Mouse (Mus musculus): ENCODE measurements at regions not wholly inside any gene's neighbourhood (a gene's known extent, or its start where the extent isn't known, plus 50 kb on each side); places are given as distances from the start of the nearest gene placed in this dataset.
"Not testable (repeated sequence)": the region's sequence is repeated elsewhere in the genome, so short reads cannot be mapped to it uniquely, and the experiment has no call there.

- not testable (repeated sequence) for DNase-seq (ENCODE audit: low spot score); H3K36me3 ChIP-seq (ENCODE audit: insufficient read depth, low read length); H3K4me2 ChIP-seq (ENCODE audit: low read length); H3K27me3 ChIP-seq (ENCODE audit: insufficient read depth, low read length); H3K9ac ChIP-seq (ENCODE audit: low read depth, low read length); H3K27ac ChIP-seq; H3K4me3 ChIP-seq (replicated peaks; ENCODE audit: low read depth, low read length); H3K9me3 ChIP-seq (replicated peaks; ENCODE audit: low read length); H3K4me1 ChIP-seq (replicated peaks; ENCODE audit: insufficient read depth, low read length); ATAC-seq (replicated peaks; ENCODE audit: low FRiP score, low read depth)
- no CpG with 5 or more reads among the region's 4 CpGs for WGBS
Observed at GRCm38 (mm10) chr14:53334451-53334850, 838.9 kb upstream of the Olfr1507 start.

- not testable (repeated sequence) for H3K36me3 ChIP-seq (ENCODE audit: insufficient read depth, low read length); ATAC-seq (replicated peaks; ENCODE audit: low FRiP score, low read depth); H3K4me2 ChIP-seq (ENCODE audit: low read length); H3K4me1 ChIP-seq (replicated peaks; ENCODE audit: insufficient read depth, low read length); H3K9me3 ChIP-seq (replicated peaks; ENCODE audit: low read length); DNase-seq (ENCODE audit: low spot score); H3K27me3 ChIP-seq (ENCODE audit: insufficient read depth, low read length); H3K4me3 ChIP-seq (replicated peaks; ENCODE audit: low read depth, low read length); H3K27ac ChIP-seq; H3K9ac ChIP-seq (ENCODE audit: low read depth, low read length)
Observed at GRCm38 (mm10) chr14:53331153-53331552, 835.6 kb upstream of the Olfr1507 start.

- H3K36me3 ChIP-seq (ENCODE audit: insufficient read depth, low read length); H3K4me2 ChIP-seq (ENCODE audit: low read length); DNase-seq (ENCODE audit: low spot score); ATAC-seq (replicated peaks; ENCODE audit: low FRiP score, low read depth); H3K9ac ChIP-seq (ENCODE audit: low read depth, low read length); H3K4me1 ChIP-seq (replicated peaks; ENCODE audit: insufficient read depth, low read length); H3K27me3 ChIP-seq (ENCODE audit: insufficient read depth, low read length); H3K4me3 ChIP-seq (replicated peaks; ENCODE audit: low read depth, low read length); H3K27ac ChIP-seq; H3K9me3 ChIP-seq (replicated peaks; ENCODE audit: low read length): not testable (repeated sequence)
- no CpG with 5 or more reads among the region's 7 CpGs for WGBS
Observed at GRCm38 (mm10) chr14:53324367-53324766, 828.8 kb upstream of the Olfr1507 start.

- H3K27ac ChIP-seq; H3K4me3 ChIP-seq (replicated peaks; ENCODE audit: low read depth, low read length); H3K36me3 ChIP-seq (ENCODE audit: insufficient read depth, low read length); H3K9ac ChIP-seq (ENCODE audit: low read depth, low read length); H3K4me1 ChIP-seq (replicated peaks; ENCODE audit: insufficient read depth, low read length); ATAC-seq (replicated peaks; ENCODE audit: low FRiP score, low read depth); H3K27me3 ChIP-seq (ENCODE audit: insufficient read depth, low read length); H3K4me2 ChIP-seq (ENCODE audit: low read length); H3K9me3 ChIP-seq (replicated peaks; ENCODE audit: low read length); DNase-seq (ENCODE audit: low spot score): not testable (repeated sequence)
- no CpG with 5 or more reads among the region's 9 CpGs for WGBS
Observed at GRCm38 (mm10) chr14:53318512-53319309, 823.2 kb upstream of the Olfr1507 start.

- H3K36me3 ChIP-seq (ENCODE audit: insufficient read depth, low read length); H3K9me3 ChIP-seq (replicated peaks; ENCODE audit: low read length); DNase-seq (ENCODE audit: low spot score); ATAC-seq (replicated peaks; ENCODE audit: low FRiP score, low read depth); H3K9ac ChIP-seq (ENCODE audit: low read depth, low read length); H3K4me1 ChIP-seq (replicated peaks; ENCODE audit: insufficient read depth, low read length); H3K4me3 ChIP-seq (replicated peaks; ENCODE audit: low read depth, low read length); H3K27me3 ChIP-seq (ENCODE audit: insufficient read depth, low read length); H3K4me2 ChIP-seq (ENCODE audit: low read length); H3K27ac ChIP-seq: not testable (repeated sequence)
- WGBS = 16% methylated on average over 1 of the region's 1 CpGs
Observed at GRCm38 (mm10) chr14:53312490-53312889, 816.9 kb upstream of the Olfr1507 start.

- no CpG with 5 or more reads among the region's 3 CpGs for WGBS
- not testable (repeated sequence) for H3K4me2 ChIP-seq (ENCODE audit: low read length); H3K27me3 ChIP-seq (ENCODE audit: insufficient read depth, low read length); H3K36me3 ChIP-seq (ENCODE audit: insufficient read depth, low read length); ATAC-seq (replicated peaks; ENCODE audit: low FRiP score, low read depth); H3K4me1 ChIP-seq (replicated peaks; ENCODE audit: insufficient read depth, low read length); H3K27ac ChIP-seq; H3K9ac ChIP-seq (ENCODE audit: low read depth, low read length); H3K4me3 ChIP-seq (replicated peaks; ENCODE audit: low read depth, low read length); H3K9me3 ChIP-seq (replicated peaks; ENCODE audit: low read length); DNase-seq (ENCODE audit: low spot score)
Observed at GRCm38 (mm10) chr14:53303179-53303578, 807.6 kb upstream of the Olfr1507 start.

- no CpG with 5 or more reads among the region's 3 CpGs for WGBS
Observed at GRCm38 (mm10) chr14:53302491-53302829, 806.9 kb upstream of the Olfr1507 start.

GRCm38 (mm10) chr14:53301722-53302490 is 806.4 kb upstream of the Olfr1507 start:
- not testable (repeated sequence) for H3K27me3 ChIP-seq (ENCODE audit: insufficient read depth, low read length); H3K4me2 ChIP-seq (ENCODE audit: low read length); H3K27ac ChIP-seq; DNase-seq (ENCODE audit: low spot score); H3K9me3 ChIP-seq (replicated peaks; ENCODE audit: low read length); H3K4me1 ChIP-seq (replicated peaks; ENCODE audit: insufficient read depth, low read length); ATAC-seq (replicated peaks; ENCODE audit: low FRiP score, low read depth); H3K4me3 ChIP-seq (replicated peaks; ENCODE audit: low read depth, low read length); H3K36me3 ChIP-seq (ENCODE audit: insufficient read depth, low read length); H3K9ac ChIP-seq (ENCODE audit: low read depth, low read length)
- no CpG with 5 or more reads among the region's 11 CpGs for WGBS

More at GRCm38 (mm10) chr14:53302491-53302829, 806.9 kb upstream of the Olfr1507 start:
- H3K27me3 ChIP-seq (ENCODE audit: insufficient read depth, low read length); H3K4me1 ChIP-seq (replicated peaks; ENCODE audit: insufficient read depth, low read length); H3K27ac ChIP-seq; ATAC-seq (replicated peaks; ENCODE audit: low FRiP score, low read depth); DNase-seq (ENCODE audit: low spot score); H3K36me3 ChIP-seq (ENCODE audit: insufficient read depth, low read length); H3K4me3 ChIP-seq (replicated peaks; ENCODE audit: low read depth, low read length); H3K9ac ChIP-seq (ENCODE audit: low read depth, low read length); H3K4me2 ChIP-seq (ENCODE audit: low read length); H3K9me3 ChIP-seq (replicated peaks; ENCODE audit: low read length): not testable (repeated sequence)

GRCm38 (mm10) chr14:53301110-53301509 is 805.6 kb upstream of the Olfr1507 start:
- H3K9me3 ChIP-seq (replicated peaks; ENCODE audit: low read length); DNase-seq (ENCODE audit: low spot score); H3K4me2 ChIP-seq (ENCODE audit: low read length); H3K27ac ChIP-seq; ATAC-seq (replicated peaks; ENCODE audit: low FRiP score, low read depth); H3K9ac ChIP-seq (ENCODE audit: low read depth, low read length); H3K36me3 ChIP-seq (ENCODE audit: insufficient read depth, low read length); H3K4me3 ChIP-seq (replicated peaks; ENCODE audit: low read depth, low read length); H3K4me1 ChIP-seq (replicated peaks; ENCODE audit: insufficient read depth, low read length); H3K27me3 ChIP-seq (ENCODE audit: insufficient read depth, low read length): not testable (repeated sequence)
- 89% methylated on average over 1 of the region's 1 CpGs for WGBS

Data from kidney, postnatal 0 days (tissue).